Mouse (Mus musculus): ENCODE results near the gene Sar1b.
"Not testable (repeated sequence)": the region's sequence is repeated elsewhere in the genome, so short reads cannot be mapped to it uniquely, and the experiment has no call there.

Sar1b gene

GRCm38 (mm10) chr11:51763213-51763907 lies at the start of gene Sar1b, which contains the start of gene Sec24a:
Sar1b (plus strand) TSS chr11:51763687.
Sec24a (minus strand) TSS chr11:51763634.
- peak; percentile 89 for DNase-seq (ENCODE audit: low spot score)

- no peak for DNase-seq (ENCODE audit: low spot score)
These were observed 42.4 kb upstream of the Sar1b start for GRCm38 (mm10) chr11:51721066-51721465.

GRCm38 (mm10) chr11:51732883-51733282 lies 30.6 kb upstream of the Sar1b start:
- no peak for DNase-seq (ENCODE audit: low spot score)

GRCm38 (mm10) chr11:51734218-51734617 lies 29.3 kb upstream of the Sar1b start:
- DNase-seq (ENCODE audit: low spot score): not testable (repeated sequence)

GRCm38 (mm10) chr11:51738651-51739403 lies 24.7 kb upstream of the Sar1b start:
- no peak for DNase-seq (ENCODE audit: low spot score)

- no peak for DNase-seq (ENCODE audit: low spot score)
These were observed 22.8 kb upstream of the Sar1b start for GRCm38 (mm10) chr11:51740701-51741100.

- no peak for DNase-seq (ENCODE audit: low spot score)
These were observed 17.4 kb upstream of the Sar1b start for GRCm38 (mm10) chr11:51746096-51746495.

- not testable (repeated sequence) for DNase-seq (ENCODE audit: low spot score)
These were observed 11.8 kb upstream of the Sar1b start for GRCm38 (mm10) chr11:51751623-51752225.

- peak; percentile 26 for DNase-seq (ENCODE audit: low spot score)
These were observed 7.7 kb upstream of the Sar1b start for GRCm38 (mm10) chr11:51755621-51756311.

- peak; percentile 95 for DNase-seq (ENCODE audit: low spot score)
These were observed 7.1 kb upstream of the Sar1b start for GRCm38 (mm10) chr11:51756352-51756771.

GRCm38 (mm10) chr11:51757023-51757422 lies 6.5 kb upstream of the Sar1b start:
- DNase-seq (ENCODE audit: low spot score): no peak

- no peak for DNase-seq (ENCODE audit: low spot score)
These were observed 5.9 kb upstream of the Sar1b start for GRCm38 (mm10) chr11:51757625-51758024.

- not testable (repeated sequence) for DNase-seq (ENCODE audit: low spot score)
These were observed 5.3 kb upstream of the Sar1b start for GRCm38 (mm10) chr11:51758207-51758606.

- no peak for DNase-seq (ENCODE audit: low spot score)
These were observed 4.2 kb upstream of the Sar1b start for GRCm38 (mm10) chr11:51759251-51759650.

GRCm38 (mm10) chr11:51759941-51760657 lies 3.4 kb upstream of the Sar1b start:
- DNase-seq (ENCODE audit: low spot score): no peak

GRCm38 (mm10) chr11:51761241-51761640 lies 2.2 kb upstream of the Sar1b start:
- no peak for DNase-seq (ENCODE audit: low spot score)

- no peak for DNase-seq (ENCODE audit: low spot score)
These were observed 468 bp downstream of the Sar1b start for GRCm38 (mm10) chr11:51763955-51764354.

GRCm38 (mm10) chr11:51764816-51765215 lies 1.3 kb downstream of the Sar1b start:
- no peak for DNase-seq (ENCODE audit: low spot score)

- no peak for DNase-seq (ENCODE audit: low spot score)
These were observed 4.2 kb downstream of the Sar1b start for GRCm38 (mm10) chr11:51767579-51768220.

- no peak for DNase-seq (ENCODE audit: low spot score)
These were observed 4.8 kb downstream of the Sar1b start for GRCm38 (mm10) chr11:51768296-51768695.

- no peak for DNase-seq (ENCODE audit: low spot score)
These were observed 12.0 kb downstream of the Sar1b start for GRCm38 (mm10) chr11:51775507-51775906.

All from embryo, embryonic 10 days (tissue).